Mouse (Mus musculus) kidney, adult 18-20 months (tissue): ENCODE results near the gene Crtac1.
A peak's percentile ranks its signal among the peaks of the same experiment; 100 is the strongest.

Experiments
- DNase-seq: peaks from one replicate; pipeline ENCODE4 v3.0.0; 2021

Gene Crtac1

GRCm38 (mm10) chr19:42272003-42272963 is 159.3 kb downstream of the Crtac1 start:
- peak; percentile 86 for DNase-seq

GRCm38 (mm10) chr19:42271182-42271581 is 160.4 kb downstream of the Crtac1 start:
- no peak for DNase-seq

GRCm38 (mm10) chr19:42270119-42270518 is 161.5 kb downstream of the Crtac1 start:
- DNase-seq = no peak

- DNase-seq = peak; percentile 55
These were observed 163.2 kb downstream of the Crtac1 start for GRCm38 (mm10) chr19:42268337-42268736.

GRCm38 (mm10) chr19:42263524-42263923 is 168.1 kb downstream of the Crtac1 start:
- no peak for DNase-seq

GRCm38 (mm10) chr19:42260486-42260885 is 171.1 kb downstream of the Crtac1 start:
- no peak for DNase-seq

GRCm38 (mm10) chr19:42258596-42258995 is 173.0 kb downstream of the Crtac1 start:
- no peak for DNase-seq

GRCm38 (mm10) chr19:42258031-42258430 is 173.6 kb downstream of the Crtac1 start:
- DNase-seq = no peak

- DNase-seq = no peak
These were observed 174.3 kb downstream of the Crtac1 start for GRCm38 (mm10) chr19:42257241-42257635.

- DNase-seq = no peak
These were observed 174.9 kb downstream of the Crtac1 start for GRCm38 (mm10) chr19:42256611-42257240.

- peak; percentile 10 for DNase-seq
These were observed 175.6 kb downstream of the Crtac1 start for GRCm38 (mm10) chr19:42255784-42256610.

GRCm38 (mm10) chr19:42255438-42255783 is 176.2 kb downstream of the Crtac1 start:
- no peak for DNase-seq

- no peak for DNase-seq
These were observed 181.3 kb downstream of the Crtac1 start for GRCm38 (mm10) chr19:42249976-42250914.

GRCm38 (mm10) chr19:42247519-42247918 is 184.1 kb downstream of the Crtac1 start, which contains the start of gene Golga7b:
TSS of gene Golga7b (plus strand) at chr19:42247574.
- no peak for DNase-seq

GRCm38 (mm10) chr19:42246626-42247025 is 185.0 kb downstream of the Crtac1 start:
- no peak for DNase-seq

- DNase-seq = no peak
These were observed 188.2 kb downstream of the Crtac1 start for GRCm38 (mm10) chr19:42243401-42243800.

GRCm38 (mm10) chr19:42240881-42241280 is 190.7 kb downstream of the Crtac1 start:
- DNase-seq = no peak

GRCm38 (mm10) chr19:42238341-42238715 is 193.3 kb downstream of the Crtac1 start:
- no peak for DNase-seq

GRCm38 (mm10) chr19:42237602-42238340 is 193.8 kb downstream of the Crtac1 start:
- no peak for DNase-seq
